Mouse (Mus musculus): ENCODE results near the gene Cyfip2.

- TF ChIP-seq CTCF (IDR thresholded peaks at IDR 0.05; ENCODE audit: low read depth, low read length) (no peak), POLR2A (IDR thresholded peaks at IDR 0.05; ENCODE audit: extremely low read depth, insufficient read depth, low read length) (no peak)
Measured at GRCm38 (mm10) chr11:46264584-46264983, 48.1 kb downstream of the Cyfip2 start.

Data from liver, adult 2 months (tissue).